Mouse (Mus musculus) ES-Bruce4 (cell line): ENCODE data around the gene Tmem199. TPM values are rescaled to one million over a fixed set of nuclear protein-coding genes. Genes with fewer than 3 reads are reported as not detected.
"Not testable (repeated sequence)": the region's sequence is repeated elsewhere in the genome, so short reads cannot be mapped to it uniquely, and the experiment has no call there.

Source experiments
- H3K27ac ChIP-seq: 2 replicates; pipeline ENCODE4 v1.5.1; 2012; ENCODE audit warnings: low read length, inconsistent platforms; ENCODE audit not compliant: insufficient read depth
- H3K27me3 ChIP-seq: 2 replicates; pipeline ENCODE4 v1.6.1; 2012; ENCODE audit warnings: mild to moderate bottlenecking, low read length, inconsistent platforms; ENCODE audit not compliant: control insufficient read depth, poor library complexity, insufficient read depth, severe bottlenecking
- H3K36me3 ChIP-seq: 2 replicates; pipeline ENCODE4 v1.6.1; 2012; ENCODE audit warnings: inconsistent platforms, mild to moderate bottlenecking, low read length, moderate library complexity; ENCODE audit not compliant: control insufficient read depth, poor library complexity, insufficient read depth, severe bottlenecking
- H3K4me1 ChIP-seq: one replicate; pipeline ENCODE4 v1.8.1; 2011; ENCODE audit warnings: low read length; ENCODE audit not compliant: control insufficient read depth, insufficient read depth
- H3K4me3 ChIP-seq: 2 replicates; pipeline ENCODE4 v1.5.1; 2011; ENCODE audit warnings: low read depth, mild to moderate bottlenecking, low read length
- H3K9ac ChIP-seq: 2 replicates; pipeline ENCODE4 v1.6.1; 2012; ENCODE audit warnings: low read depth, mild to moderate bottlenecking, inconsistent platforms; ENCODE audit not compliant: poor library complexity, severe bottlenecking
- H3K9me3 ChIP-seq: replicated peaks from 2 replicates; pipeline ENCODE4 v1.6.1; 2012; ENCODE audit warnings: mild to moderate bottlenecking, low read length, inconsistent platforms; ENCODE audit not compliant: control insufficient read depth, poor library complexity, insufficient read depth, severe bottlenecking
- CTCF ChIP-seq: IDR thresholded peaks from one replicate; pipeline ENCODE4 v1.8.1; 2011; ENCODE audit warnings: low read depth, low read length
- EP300 ChIP-seq: IDR thresholded peaks from 2 replicates; pipeline ENCODE4 v1.6.1; 2011; ENCODE audit warnings: low read depth, low read length; ENCODE audit not compliant: insufficient read depth
- POLR2A ChIP-seq: IDR thresholded peaks from one replicate; pipeline ENCODE4 v1.8.1; 2011; ENCODE audit warnings: low read length; ENCODE audit not compliant: insufficient read depth
- polyA plus RNA-seq: library from polyadenylated mRNA; stranded (reverse); fragments of >200 nt; gene quantifications from 2 replicates; pipeline ENCODE4 v1.2.4, GENCODE M21; 2011; ENCODE audit warnings: low read depth; ENCODE audit not compliant: missing spikeins, insufficient read depth, insufficient read length

Tmem199 gene
- polyA plus RNA-seq, 1 experiment = 41.7 TPM

DNA sequence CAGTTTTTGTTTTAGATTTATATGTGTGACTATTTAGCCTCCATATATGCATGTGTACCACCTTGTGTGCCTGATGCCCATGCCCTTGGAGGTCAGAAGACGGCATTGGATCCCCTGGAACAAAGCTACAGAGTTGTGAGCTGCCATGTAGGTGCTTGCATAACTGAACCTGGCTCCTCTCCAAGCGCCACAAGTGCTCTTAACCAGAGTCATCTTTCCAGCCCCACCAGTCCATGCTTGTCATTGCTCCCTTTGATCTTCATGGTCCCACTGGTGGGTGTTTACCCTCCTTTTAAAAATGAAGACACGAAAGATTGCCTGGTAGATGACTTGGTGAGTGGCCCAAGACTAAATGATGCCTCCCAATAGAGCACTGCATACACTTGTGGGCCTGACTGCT is 28.4 kb upstream of the Tmem199 start:
- Histone ChIP-seq H3K9me3 (no peaks in the 10 kb centered on the region), H3K27ac (no peak overlapping the region), H3K36me3 (peaks cover 37% of the 10 kb centered on the region), H3K4me3 (no peak overlapping the region), H3K4me1 (peaks cover 3% of the 10 kb centered on the region), H3K27me3 (no peaks in the 10 kb centered on the region), H3K9ac (no peak overlapping the region)
- TF ChIP-seq POLR2A (no peak), EP300 (no peak), CTCF (no peak)

DNA sequence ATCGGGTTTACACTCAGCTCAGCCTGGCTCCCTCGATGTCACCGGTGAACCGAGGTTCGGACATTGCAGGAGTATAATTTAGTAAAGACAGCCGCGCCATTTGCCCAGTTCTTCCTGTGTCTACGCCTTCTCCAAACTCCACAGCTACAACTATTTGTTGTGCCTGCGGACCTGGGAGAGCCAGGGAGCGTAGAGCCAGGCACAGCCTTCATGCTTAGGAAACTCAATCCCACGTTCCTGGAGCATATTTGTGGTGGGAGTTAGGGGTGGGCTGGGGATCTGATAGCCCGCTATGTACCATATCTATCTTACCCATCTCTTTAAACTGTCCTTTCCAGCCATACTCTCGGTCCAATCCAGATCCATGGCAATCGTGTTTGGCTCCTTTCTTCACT is 24.7 kb upstream of the Tmem199 start:
- H3K27ac ChIP-seq = no peak overlapping the region
- peak overlapping the region; percentile 74 for H3K9ac ChIP-seq
- peaks cover 3% of the 10 kb centered on the region for H3K4me1 ChIP-seq
- TF ChIP-seq CTCF = no peak
- TF ChIP-seq POLR2A = no peak
- no peak for TF ChIP-seq EP300
- no peaks in the 10 kb centered on the region for H3K27me3 ChIP-seq
- H3K9me3 ChIP-seq = no peaks in the 10 kb centered on the region
- H3K4me3 ChIP-seq = peak overlapping the region; percentile 85
- H3K36me3 ChIP-seq = peaks cover 20% of the 10 kb centered on the region

DNA sequence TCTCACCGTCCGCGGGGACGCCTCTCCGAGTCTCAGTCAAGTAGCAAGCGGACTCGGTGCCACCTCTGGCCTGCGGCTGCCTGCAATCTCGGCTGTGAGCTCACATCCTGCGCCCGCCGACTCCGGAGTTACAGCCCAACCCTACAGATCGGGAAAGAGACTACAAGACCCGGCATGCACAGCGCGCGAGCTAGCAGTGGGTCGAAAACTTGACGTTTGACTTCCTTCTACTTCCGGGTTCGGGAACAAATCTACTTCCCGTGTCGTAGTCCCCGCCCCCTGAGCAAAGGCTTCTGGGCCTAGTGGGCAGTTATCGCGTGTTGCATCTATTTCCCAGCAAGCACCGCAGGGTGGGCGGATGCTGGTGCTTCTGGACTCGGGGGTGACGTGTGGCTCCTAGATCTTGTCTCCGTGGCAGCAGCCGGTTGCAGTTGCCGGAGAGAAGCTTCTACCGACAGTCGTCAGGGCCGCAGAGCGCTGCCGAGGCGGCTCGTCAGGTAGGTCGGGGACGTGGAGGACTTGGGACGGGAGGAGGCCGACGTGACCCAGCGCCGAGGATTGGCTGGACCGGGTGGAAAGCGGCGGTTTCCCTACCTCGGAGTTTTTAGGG is 24.2 kb upstream of the Tmem199 start, which contains the start of the genes Tnfaip1 and Ift20:
Tnfaip1 (minus strand) TSS at position 253 of the 610 bp plus-strand sequence.
Ift20 (plus strand) TSS at position 282 of the 610 bp plus-strand sequence.
- Histone ChIP-seq H3K4me1 (peaks cover 3% of the 10 kb centered on the region), H3K27me3 (no peaks in the 10 kb centered on the region), H3K36me3 (peaks cover 16% of the 10 kb centered on the region; the same call in 1 of the 2 replicates), H3K9me3 (no peaks in the 10 kb centered on the region), H3K9ac (peak within 1 kb of the TSS; percentile 74), H3K27ac (peak within 1 kb of the TSS; percentile 42), H3K4me3 (peak within 1 kb of the TSS; percentile 91)
- TF ChIP-seq CTCF = no peak
- TF ChIP-seq POLR2A = peak; percentile 59

DNA sequence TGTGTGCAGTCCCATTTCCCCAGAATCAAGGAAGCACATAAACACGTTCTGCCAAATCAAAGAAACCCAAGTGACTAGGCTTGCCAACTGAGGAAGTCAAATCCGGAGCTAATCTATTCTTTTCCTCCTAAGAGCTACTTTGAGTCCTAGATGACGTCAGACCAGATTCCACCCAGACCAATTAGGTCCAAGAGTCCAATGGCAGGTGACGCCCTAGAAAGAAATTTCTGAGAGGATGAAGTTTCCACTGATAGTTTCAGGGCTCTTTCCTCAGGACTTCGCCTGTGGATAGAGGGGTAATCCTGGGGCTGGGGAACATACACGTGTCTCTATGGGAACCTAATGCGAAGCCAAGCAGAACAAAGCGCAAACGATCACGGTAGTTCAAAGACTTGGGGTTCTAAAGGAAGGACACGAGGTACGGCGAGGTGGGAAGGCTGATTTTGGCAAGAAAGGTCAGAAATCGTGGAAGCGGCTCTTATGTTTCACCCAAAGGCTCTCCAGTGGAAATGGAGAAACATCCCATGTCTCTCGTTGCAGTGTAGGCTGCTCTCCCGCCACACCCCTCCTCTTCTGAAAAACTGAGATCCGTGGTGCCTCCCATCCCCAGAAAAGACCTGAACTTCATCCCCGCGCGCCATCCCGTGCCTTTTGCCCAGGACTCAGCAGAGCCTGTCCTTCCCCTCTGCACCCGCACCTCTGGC is 23.6 kb upstream of the Tmem199 start:
- H3K4me1 ChIP-seq = peaks cover 3% of the 10 kb centered on the region
- H3K4me3 ChIP-seq = peak overlapping the region; percentile 91
- H3K27me3 ChIP-seq = no peaks in the 10 kb centered on the region
- H3K9ac ChIP-seq = peak overlapping the region; percentile 58
- no peaks in the 10 kb centered on the region for H3K9me3 ChIP-seq
- H3K27ac ChIP-seq = peak overlapping the region; percentile 42
- no peak for TF ChIP-seq EP300
- no peak for TF ChIP-seq CTCF
- TF ChIP-seq POLR2A = no peak
- peaks cover 11% of the 10 kb centered on the region; the same call in 1 of the 2 replicates for H3K36me3 ChIP-seq

DNA sequence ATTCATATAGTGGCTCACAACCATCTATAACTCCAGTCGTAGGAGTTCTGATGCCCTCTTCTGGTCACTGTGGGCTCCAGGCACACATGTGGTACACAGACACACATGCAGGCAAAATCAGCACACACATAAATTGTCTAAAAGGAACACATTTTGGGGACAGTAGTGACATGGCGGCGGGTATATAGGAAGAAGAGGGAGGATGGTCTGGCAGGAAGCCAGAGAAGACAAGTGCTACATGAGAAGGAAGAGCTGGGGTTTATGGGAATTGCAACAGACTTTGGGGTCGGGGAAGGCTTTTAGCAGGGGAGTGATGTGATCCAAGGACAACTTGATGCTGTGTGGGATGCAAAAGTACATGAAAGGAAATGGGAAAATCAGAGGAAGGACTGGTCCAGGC is 22.5 kb upstream of the Tmem199 start:
- no peak overlapping the region for H3K27ac ChIP-seq
- H3K4me1 ChIP-seq = peaks cover 3% of the 10 kb centered on the region
- TF ChIP-seq EP300 (no peak), CTCF (no peak), POLR2A (no peak)
- no peak overlapping the region for H3K4me3 ChIP-seq
- no peaks in the 10 kb centered on the region for H3K9me3 ChIP-seq
- H3K9ac ChIP-seq = peak overlapping the region; percentile 58
- H3K27me3 ChIP-seq = no peaks in the 10 kb centered on the region
- H3K36me3 ChIP-seq = 0 out of 2 replicates have a peak, but pooled peaks cover 6% of the 10 kb centered on the region

DNA sequence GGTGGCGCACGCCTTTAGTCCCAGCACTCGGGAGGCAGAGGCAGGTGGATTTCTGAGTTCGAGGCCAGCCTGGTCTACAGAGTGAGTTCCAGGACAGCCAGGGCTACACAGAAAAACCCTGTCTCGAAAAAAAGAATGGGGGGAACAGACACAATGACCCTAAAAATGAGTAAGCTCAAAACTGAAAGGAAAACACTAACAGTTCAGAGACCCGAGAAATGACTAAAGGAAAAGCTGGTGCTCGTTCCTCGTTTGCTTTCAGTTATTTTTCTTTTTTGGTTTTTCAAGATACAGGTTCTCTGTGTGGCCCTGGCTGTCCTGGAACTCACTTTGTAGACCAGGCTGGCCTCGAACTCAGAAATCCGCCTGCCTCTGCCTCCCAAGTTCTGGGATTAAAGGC is 19.5 kb upstream of the Tmem199 start:
- peaks cover 24% of the 10 kb centered on the region for H3K36me3 ChIP-seq
- not testable (repeated sequence) for H3K4me1 ChIP-seq, H3K9me3 ChIP-seq, H3K4me3 ChIP-seq, H3K27ac ChIP-seq, H3K27me3 ChIP-seq, H3K9ac ChIP-seq
